Mouse (Mus musculus) hindbrain, postnatal 0 days (tissue): ENCODE results near the gene Ldhc. TPM values are rescaled to one million over a fixed set of nuclear protein-coding genes. Genes with fewer than 3 reads are reported as not detected.
"Not testable (repeated sequence)": the region's sequence is repeated elsewhere in the genome, so short reads cannot be mapped to it uniquely, and the experiment has no call there.

Experiments
- ATAC-seq: fragments of 200-750 bp; cut with Nextera tagmentation; 2 replicates; pipeline ENCODE4 v1.8.0; 2017; ENCODE audit warnings: mild to moderate bottlenecking, moderate TSS enrichment, moderate library complexity
- DNase-seq: peaks from one replicate; pipeline ENCODE4 v3.0.0-alpha.2; 2015; ENCODE audit warnings: low spot score
- H3K27ac ChIP-seq: fragments of 300-500 bp; sonication (generic); 2 replicates; pipeline ENCODE4 v1.5.1; 2014; ENCODE audit warnings: mild to moderate bottlenecking
- H3K27me3 ChIP-seq: fragments of 300-500 bp; sonication (generic); 2 replicates; pipeline ENCODE4 v1.6.1; 2014; ENCODE audit warnings: low read length, mixed read lengths; ENCODE audit not compliant: insufficient read depth
- H3K36me3 ChIP-seq: fragments of 300-500 bp; sonication (generic); 2 replicates; pipeline ENCODE4 v1.6.1; 2014; ENCODE audit warnings: low read length, mixed read lengths; ENCODE audit not compliant: insufficient read depth
- H3K4me1 ChIP-seq: fragments of 300-500 bp; sonication (generic); 2 replicates; pipeline ENCODE4 v1.6.1; 2014; ENCODE audit warnings: antibody characterized with exemption, low read length, mixed read lengths; ENCODE audit not compliant: insufficient read depth
- H3K4me2 ChIP-seq: fragments of 300-500 bp; sonication (generic); 2 replicates; pipeline ENCODE4 v1.6.1; 2014; ENCODE audit warnings: low read depth, mild to moderate bottlenecking, low read length, moderate library complexity, mixed read lengths
- H3K4me3 ChIP-seq: fragments of 300-500 bp; sonication (generic); 2 replicates; pipeline ENCODE4 v1.5.1; 2014; ENCODE audit warnings: low read length
- H3K9ac ChIP-seq: fragments of 300-500 bp; sonication (generic); replicated peaks from 2 replicates; pipeline ENCODE4 v1.6.1; 2014; ENCODE audit warnings: mild to moderate bottlenecking, low read length, moderate library complexity, mixed read lengths
- H3K9me3 ChIP-seq: fragments of 300-500 bp; sonication (generic); 2 replicates; pipeline ENCODE4 v1.6.1; 2016; ENCODE audit warnings: low read length, mixed read lengths
- CTCF ChIP-seq: IDR thresholded peaks from 2 replicates; pipeline ENCODE4 v1.5.1; 2016; ENCODE audit warnings: antibody characterized with exemption, control low read depth, low read depth
- WGBS: fragments of 180-500 bp; shearing (Covaris S2); extraction: QIAGEN DNeasy Blood & Tissue Kit; methylation state at CpG from one replicate; pipeline ENCODE4 v1.1.7; 2014; 5-methylcytosine and 5-hydroxymethylcytosine counted together
- polyA plus RNA-seq: library from polyadenylated mRNA; unstranded; fragments of >200 nt; fragmentation: Nextera tagmentation; extraction: Ambion mirVana; gene quantifications from 2 replicates; pipeline ENCODE4 v1.2.1, GENCODE M21; 2015
- total RNA-seq: library from RNA; depleted of rRNA; stranded (reverse); fragments of >200 nt; gene quantifications from 2 replicates; pipeline ENCODE4 v1.2.3, GENCODE M21; 2014

Gene Ldhc
- total and polyA plus RNA-seq, 2 experiments from 2014 or later: 0.26 TPM; not detected in 1

DNA sequence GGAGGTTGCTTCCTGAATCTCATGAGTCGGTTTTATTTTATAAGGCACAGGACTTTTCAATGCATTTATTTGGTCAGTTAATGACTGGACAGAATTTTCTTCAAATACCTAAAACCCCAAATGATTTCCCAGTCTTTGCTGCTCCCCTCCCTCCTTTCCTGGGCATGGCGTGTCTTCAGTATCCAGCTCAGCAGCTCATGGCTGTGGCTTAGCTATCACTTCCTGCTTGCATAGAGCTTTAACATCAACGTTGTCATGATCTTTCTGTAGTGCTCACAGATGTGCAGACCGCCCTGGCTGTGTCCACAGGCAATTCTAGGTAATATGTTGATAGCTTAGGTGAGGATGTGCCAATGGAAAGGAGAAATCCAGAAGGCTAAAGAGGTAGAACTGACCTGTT, 11.0 kb downstream of the Ldhc start:
- TF ChIP-seq CTCF: no peak
- no peaks in the 10 kb centered on the region for H3K36me3 ChIP-seq
- ATAC-seq (no peak), DNase-seq (no peak)
- H3K9ac ChIP-seq: no peak overlapping the region
- no peak overlapping the region for H3K4me3 ChIP-seq
- H3K4me1 ChIP-seq: no peaks in the 10 kb centered on the region
- no peak overlapping the region for H3K4me2 ChIP-seq
- H3K27ac ChIP-seq: no peak overlapping the region
- 78% methylated on average over 4 of the region's 4 CpGs for WGBS
- no peaks in the 10 kb centered on the region for H3K27me3 ChIP-seq
- H3K9me3 ChIP-seq: no peaks in the 10 kb centered on the region

DNA sequence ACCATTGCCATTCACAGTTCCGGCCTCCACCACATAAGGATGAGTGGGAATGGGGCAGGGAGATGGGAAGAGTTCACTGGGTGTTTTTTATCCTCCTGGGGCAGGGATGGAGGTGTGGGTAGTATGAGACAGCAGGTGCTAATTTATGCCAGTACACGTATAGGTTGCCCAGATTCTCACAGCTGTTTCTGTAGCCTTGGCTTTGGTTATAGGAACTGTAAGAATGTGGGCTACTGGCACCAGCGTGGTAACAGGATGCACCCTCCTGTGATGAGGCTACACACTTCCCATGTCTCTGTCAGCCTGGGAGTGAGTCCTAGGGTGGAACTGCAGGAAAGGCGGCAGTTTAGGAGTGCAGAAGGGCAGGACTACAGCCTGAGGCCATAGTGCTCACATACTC, 15.8 kb downstream of the Ldhc start:
- H3K9me3 ChIP-seq: no peaks in the 10 kb centered on the region
- H3K4me2 ChIP-seq: no peak overlapping the region
- H3K4me3 ChIP-seq: no peak overlapping the region
- WGBS: 67% methylated on average over 4 of the region's 4 CpGs
- DNase-seq: no peak
- H3K27ac ChIP-seq: no peak overlapping the region
- H3K4me1 ChIP-seq: no peaks in the 10 kb centered on the region
- H3K36me3 ChIP-seq: no peaks in the 10 kb centered on the region
- H3K9ac ChIP-seq: no peak overlapping the region
- TF ChIP-seq CTCF: no peak
- no peak for ATAC-seq
- H3K27me3 ChIP-seq: no peaks in the 10 kb centered on the region

DNA sequence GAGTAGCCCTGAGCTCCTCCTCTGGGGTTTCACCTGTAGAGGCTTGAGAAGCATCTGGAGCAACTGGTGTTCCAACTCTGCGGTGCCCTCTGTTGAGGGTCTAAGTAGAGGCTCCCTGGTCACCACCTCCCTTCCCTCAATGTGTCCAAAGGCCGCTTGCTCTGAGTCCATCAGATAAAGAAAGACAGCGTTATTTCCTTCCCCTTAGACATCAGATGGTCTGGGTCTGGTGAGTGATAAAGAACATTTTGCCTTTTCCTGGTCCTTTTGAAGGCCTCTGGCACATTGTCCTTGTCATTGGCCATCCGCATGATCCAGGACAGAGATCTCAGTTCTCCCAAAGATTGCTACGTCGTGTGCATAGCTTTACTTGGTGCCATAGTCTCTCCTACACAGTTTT, 16.3 kb downstream of the Ldhc start:
- H3K27ac ChIP-seq: no peak overlapping the region
- 88% methylated on average over 6 of the region's 6 CpGs for WGBS
- H3K36me3 ChIP-seq: no peaks in the 10 kb centered on the region
- no peak overlapping the region for H3K4me3 ChIP-seq
- no peaks in the 10 kb centered on the region for H3K27me3 ChIP-seq
- TF ChIP-seq CTCF: no peak
- no peak overlapping the region for H3K9ac ChIP-seq
- DNase-seq: no peak
- H3K9me3 ChIP-seq: no peaks in the 10 kb centered on the region
- no peaks in the 10 kb centered on the region for H3K4me1 ChIP-seq
- no peak overlapping the region for H3K4me2 ChIP-seq
- no peak for ATAC-seq

DNA sequence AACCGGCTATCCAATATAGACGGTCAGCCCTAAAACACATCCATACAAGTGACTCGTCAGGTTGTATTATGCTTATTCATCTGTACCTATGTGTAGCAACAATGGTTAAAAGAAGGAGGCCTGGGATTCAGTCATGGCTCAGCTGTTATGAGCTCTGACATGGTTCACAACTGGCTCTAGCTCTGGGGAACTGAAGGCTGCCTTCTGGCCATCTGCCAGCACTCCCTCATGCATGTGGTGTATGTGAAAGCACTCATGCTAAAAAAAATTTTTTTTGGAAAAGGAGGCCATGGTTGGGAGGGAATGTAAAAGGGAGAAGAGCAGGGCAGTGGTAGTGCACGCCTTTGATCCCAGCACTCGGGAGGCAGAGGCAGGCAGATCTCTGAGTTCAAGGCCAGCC, 18.8 kb downstream of the Ldhc start:
- TF ChIP-seq CTCF: no peak
- Histone ChIP-seq H3K9ac (no peak overlapping the region), H3K4me1 (no peaks in the 10 kb centered on the region), H3K27ac (no peak overlapping the region), H3K9me3 (no peaks in the 10 kb centered on the region), H3K4me3 (no peak overlapping the region), H3K36me3 (no peaks in the 10 kb centered on the region), H3K4me2 (no peak overlapping the region), H3K27me3 (no peaks in the 10 kb centered on the region)
- 87% methylated on average over 5 of the region's 5 CpGs for WGBS
- DNase-seq: peak; percentile 10
- no peak for ATAC-seq

DNA sequence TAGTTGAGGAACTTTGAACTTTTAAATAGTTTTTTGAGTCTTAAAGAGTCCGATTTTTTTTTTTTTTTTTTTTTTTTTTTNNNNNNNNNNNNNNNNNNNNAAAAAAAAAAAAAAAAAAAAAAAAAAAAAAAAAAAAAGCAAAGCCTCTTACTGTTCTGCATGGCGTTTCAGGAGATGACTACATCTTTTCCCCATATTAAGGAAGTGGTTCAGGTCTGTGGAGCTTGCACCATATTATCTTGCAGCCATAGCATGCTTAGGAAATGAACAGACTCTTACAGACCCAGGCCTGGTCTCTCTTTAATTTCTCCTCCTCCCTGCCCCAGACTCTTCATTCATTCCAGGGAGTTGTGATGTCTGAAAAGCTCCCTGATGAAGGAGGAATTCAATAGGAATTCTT, 20.0 kb downstream of the Ldhc start:
- no peak overlapping the region for H3K4me2 ChIP-seq
- H3K4me3 ChIP-seq: no peak overlapping the region
- H3K9me3 ChIP-seq: no peaks in the 10 kb centered on the region
- WGBS: 97% methylated on average over 2 of the region's 2 CpGs
- H3K27me3 ChIP-seq: no peaks in the 10 kb centered on the region
- H3K36me3 ChIP-seq: no peaks in the 10 kb centered on the region
- H3K27ac ChIP-seq: no peak overlapping the region
- no peaks in the 10 kb centered on the region for H3K4me1 ChIP-seq
- DNase-seq (no peak), ATAC-seq (no peak)
- TF ChIP-seq CTCF: no peak
- no peak overlapping the region for H3K9ac ChIP-seq

DNA sequence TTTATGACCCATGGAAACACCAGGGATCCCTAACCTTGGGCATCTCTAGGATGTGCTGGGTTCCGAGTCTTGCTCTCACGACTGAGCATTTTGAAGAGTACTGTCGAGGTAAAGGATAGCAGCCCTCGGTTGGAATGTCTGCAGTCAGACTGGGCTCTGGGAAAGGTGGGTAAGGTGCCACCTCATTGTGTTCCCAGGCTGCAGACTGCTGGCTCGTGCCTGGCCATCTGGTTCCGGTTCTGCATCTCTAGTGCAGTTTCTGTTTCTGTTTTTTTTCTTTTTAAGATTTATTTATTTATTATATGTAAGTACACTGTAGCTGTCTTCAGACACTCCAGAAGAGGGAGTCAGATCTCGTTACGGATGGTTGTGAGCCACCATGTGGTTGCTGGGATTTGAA, 20.9 kb downstream of the Ldhc start:
- not testable (repeated sequence) for H3K27ac ChIP-seq, H3K9me3 ChIP-seq, H3K36me3 ChIP-seq, DNase-seq, H3K4me3 ChIP-seq, H3K4me2 ChIP-seq, H3K9ac ChIP-seq, H3K27me3 ChIP-seq, H3K4me1 ChIP-seq, ATAC-seq
- WGBS: 90% methylated on average over 6 of the region's 8 CpGs

DNA sequence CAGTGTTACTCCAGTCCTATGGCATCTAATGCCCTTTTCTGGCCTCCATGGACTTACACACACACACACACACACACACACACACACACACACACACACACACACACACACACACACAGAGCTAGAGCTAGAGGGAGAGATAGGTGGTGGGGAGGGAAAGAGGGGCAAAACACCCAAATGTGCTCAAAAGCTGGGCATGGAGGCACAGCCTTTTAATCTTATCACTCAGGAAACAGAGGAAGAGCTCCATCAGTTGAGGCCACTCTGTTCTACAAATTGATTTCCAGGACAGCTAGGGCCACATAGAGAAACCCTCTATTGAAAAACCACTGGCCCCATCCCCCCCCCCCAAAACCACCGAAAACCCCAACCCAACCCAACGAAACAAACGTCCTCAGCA, 22.3 kb downstream of the Ldhc start:
- Histone ChIP-seq H3K36me3 (peaks cover 10% of the 10 kb centered on the region), H3K9ac (no peak overlapping the region), H3K9me3 (no peaks in the 10 kb centered on the region), H3K4me2 (no peak overlapping the region), H3K4me3 (no peak overlapping the region), H3K27me3 (no peaks in the 10 kb centered on the region), H3K4me1 (no peaks in the 10 kb centered on the region), H3K27ac (no peak overlapping the region)
- no peak for DNase-seq
- TF ChIP-seq CTCF: no peak
- no peak for ATAC-seq
- WGBS: 85% methylated on average over 3 of the region's 3 CpGs
